Mouse (Mus musculus) T-cell, adult 2 months (primary cell): ENCODE data around the gene Dhrs1.

Experiments
- DNase-seq: peaks from one replicate; pipeline ENCODE4 v3.0.0; 2022; ENCODE audit warnings: low spot score

Gene Dhrs1

GRCm38 (mm10) chr14:55721700-55722437 lies 23.6 kb downstream of the Dhrs1 start, which contains the start of gene Rabggta:
Gene Rabggta (minus strand): TSS chr14:55722263.
- peak; percentile 93 for DNase-seq

- DNase-seq: no peak
These were observed 24.4 kb downstream of the Dhrs1 start for GRCm38 (mm10) chr14:55721076-55721475.

GRCm38 (mm10) chr14:55720666-55721065 lies 24.8 kb downstream of the Dhrs1 start:
- no peak for DNase-seq

DNA sequence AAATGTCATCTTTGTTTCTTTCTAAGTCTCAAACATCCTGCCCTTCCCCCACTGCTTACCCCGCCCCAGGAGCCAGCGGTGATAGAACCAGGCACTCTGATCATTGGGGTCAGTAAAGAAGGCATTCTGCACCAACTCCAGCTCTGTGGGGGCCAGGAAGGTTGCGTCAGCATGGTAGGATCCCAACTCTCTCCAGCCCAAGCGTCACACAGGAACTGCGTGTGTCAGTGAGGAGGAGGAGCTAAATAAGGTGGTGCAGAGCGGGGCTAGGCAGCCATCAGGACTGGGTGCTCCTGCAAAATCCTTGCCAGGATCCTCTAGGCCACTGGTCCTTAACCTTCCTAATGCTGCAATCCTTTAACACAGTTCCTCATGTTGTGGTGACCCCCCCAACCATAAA lies 25.8 kb downstream of the Dhrs1 start:
- no peak for DNase-seq

DNA sequence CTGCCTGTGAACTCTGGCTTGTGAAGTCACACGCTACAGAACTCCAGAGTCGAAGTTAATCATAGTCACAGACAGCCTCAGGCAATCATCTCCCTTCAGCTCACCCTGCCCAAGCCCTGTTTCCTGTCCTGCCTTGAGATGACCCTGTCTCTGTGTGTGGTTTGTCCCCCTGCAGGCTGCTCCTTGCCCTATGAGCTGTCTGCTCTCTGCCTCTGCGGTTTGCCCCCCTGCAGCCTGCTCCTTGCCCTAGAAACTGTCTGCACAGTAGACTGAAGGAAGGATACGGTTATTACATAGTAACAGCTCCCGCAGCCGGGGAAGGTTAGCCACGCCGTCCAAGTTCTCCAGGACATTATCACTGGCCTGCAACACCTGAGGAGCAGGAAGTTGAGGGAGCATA lies 28.6 kb downstream of the Dhrs1 start:
- DNase-seq: no peak

- DNase-seq: no peak
These were observed 29.2 kb downstream of the Dhrs1 start for GRCm38 (mm10) chr14:55716271-55716670.

- no peak for DNase-seq
These were observed 30.6 kb downstream of the Dhrs1 start for GRCm38 (mm10) chr14:55714893-55715292.

GRCm38 (mm10) chr14:55713729-55714122 lies 31.8 kb downstream of the Dhrs1 start, which contains the start of gene Tgm1:
Gene Tgm1 (minus strand): TSS chr14:55713926.
- no peak for DNase-seq

DNA sequence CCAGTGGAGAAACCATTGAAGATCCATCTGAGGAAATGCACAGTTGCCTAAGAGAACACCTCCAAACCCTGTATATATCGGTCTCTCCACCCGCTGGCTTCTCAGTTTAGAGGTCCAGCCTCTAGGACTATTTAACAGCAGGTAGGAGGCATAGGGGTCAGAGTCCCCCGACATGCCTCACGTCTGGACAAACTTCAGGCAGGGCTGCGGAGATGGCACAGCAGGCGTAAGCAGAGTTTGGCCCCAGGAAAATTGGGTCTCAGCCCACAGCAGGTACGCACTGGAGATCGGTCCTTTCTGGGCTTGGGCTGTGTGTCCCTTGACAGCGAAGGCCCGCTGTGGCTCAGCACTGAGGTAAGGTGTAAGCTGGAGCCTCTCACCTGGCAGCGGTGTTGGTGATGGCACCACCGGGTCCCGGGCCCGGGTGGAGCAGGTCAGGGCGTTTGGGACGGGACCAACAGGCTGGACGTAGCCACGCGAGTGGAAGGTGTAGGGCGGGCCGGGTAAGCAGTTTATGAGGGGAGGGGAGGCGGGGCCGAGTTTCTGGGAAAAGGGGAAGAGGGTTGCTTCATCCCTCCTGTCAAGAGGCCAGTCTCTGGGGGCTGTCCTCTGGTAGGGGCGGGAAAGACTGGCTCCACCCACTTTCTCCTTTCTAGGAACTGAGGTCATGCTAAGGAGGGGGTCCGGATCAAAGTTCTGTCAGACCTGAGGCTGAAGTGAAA lies 32.3 kb downstream of the Dhrs1 start:
- DNase-seq: no peak

DNA sequence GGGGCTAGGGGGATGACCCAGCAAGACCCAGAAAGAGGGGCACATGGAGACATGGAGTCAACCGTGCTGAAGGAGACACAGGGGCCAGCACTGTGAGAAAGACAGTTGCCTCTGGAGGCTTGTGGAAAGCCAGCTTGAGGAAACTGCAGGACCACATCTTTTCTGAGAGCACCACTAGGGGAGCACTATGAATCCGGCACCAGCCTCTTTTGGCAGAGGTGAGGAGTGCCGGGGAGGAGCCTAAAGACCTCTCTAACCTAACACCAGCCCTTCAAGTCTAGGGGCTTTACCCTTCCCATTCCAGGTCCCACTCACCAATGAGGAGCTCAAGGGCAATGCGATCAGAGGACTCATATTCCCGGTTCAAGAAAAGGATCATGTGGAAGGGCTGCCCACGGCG lies 33.7 kb downstream of the Dhrs1 start:
- no peak for DNase-seq

GRCm38 (mm10) chr14:55709509-55709908 lies 36.0 kb downstream of the Dhrs1 start:
- no peak for DNase-seq

DNA sequence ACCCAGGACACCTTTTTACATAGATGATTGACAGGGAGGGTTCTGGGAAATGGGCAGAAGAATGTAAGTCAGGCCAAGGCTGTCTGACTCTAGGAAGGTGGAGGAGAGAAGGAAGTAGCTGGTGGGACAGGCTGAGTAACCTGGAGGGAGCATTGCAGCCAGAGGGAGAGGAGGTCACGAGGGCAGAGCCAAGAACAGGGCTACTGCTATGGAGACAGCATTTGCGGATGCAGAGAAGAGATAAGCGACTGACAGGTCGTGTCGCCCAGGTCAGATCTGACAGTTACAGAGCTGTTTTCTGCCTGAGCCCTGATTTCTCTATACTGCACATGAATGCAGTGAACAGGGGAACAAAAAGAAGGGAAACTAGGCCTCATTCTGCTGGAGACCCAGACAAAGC lies 38.1 kb downstream of the Dhrs1 start:
- DNase-seq: no peak

DNA sequence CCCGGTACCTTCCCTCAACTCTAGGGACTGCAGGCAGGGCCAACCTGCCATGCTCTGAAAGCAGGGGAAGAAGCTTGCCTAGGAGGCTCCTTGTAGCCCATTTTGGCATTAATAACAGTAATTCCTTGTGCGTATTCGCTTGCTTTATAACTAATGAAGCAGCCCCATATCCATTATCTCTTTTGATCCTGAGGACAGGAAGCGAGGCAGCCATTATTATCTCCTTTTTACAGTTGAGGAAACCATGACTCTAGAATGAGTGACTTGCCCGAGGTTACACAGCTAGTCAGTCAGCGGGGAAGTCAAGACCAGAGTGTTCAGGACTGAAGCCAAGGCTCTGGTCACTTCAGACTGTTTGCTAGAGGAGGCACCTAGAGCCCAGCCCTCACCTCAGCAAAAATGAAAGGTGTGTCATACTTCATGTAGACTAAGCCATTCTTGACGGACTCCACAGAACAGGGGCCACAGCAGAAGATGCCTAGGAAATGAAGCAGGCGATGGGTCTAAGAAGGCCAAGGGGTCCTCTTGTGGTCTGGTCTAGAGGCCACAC lies 39.4 kb downstream of the Dhrs1 start:
- no peak for DNase-seq

- no peak for DNase-seq
These were observed 42.7 kb downstream of the Dhrs1 start for GRCm38 (mm10) chr14:55702761-55703160.

DNA sequence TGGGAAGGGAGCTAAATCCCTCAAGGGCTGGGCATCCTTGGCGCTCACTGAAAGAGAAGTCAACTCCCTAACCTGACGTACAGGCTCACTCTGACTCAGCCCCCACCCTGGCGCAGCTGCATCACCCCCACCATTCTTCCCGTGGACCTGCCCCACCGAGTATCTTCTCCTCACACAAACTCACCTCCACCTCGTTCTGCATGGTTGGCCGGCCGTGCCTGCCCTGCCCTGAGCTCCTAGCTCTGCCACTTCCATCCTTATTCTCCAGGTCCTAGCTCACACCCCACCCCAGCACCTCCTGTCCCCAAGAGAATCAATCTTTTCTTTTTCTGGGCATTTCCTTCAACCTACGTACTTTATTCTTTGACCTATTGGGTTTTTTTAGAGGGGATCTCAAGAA lies 44.4 kb downstream of the Dhrs1 start:
- no peak for DNase-seq

DNA sequence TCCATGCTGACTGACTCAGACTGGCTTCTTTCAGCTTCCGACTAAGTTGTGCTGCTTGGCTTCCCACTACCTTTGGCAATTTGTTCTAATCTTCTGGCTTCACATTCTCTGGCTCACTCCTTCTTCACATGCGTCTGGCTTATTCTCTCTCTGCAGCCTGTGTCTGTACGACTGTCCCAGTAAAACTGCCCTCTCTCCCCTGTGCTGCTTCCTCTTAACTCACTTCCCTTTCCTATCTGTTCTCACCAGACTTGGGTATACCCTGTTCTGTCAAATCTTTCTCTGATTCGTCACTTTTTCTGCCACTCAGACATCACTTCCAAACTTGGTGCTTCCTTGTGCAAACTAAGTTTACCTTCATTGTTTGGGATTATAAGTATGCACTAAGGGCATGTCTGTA lies 48.3 kb downstream of the Dhrs1 start:
- no peak for DNase-seq

GRCm38 (mm10) chr14:55689433-55689832 lies 56.1 kb downstream of the Dhrs1 start:
- DNase-seq: no peak
